Mouse (Mus musculus): ENCODE measurements at regions not wholly inside any gene's neighbourhood (a gene's known extent, or its start where the extent isn't known, plus 50 kb on each side); places are given as distances from the start of the nearest gene placed in this dataset.
"Not testable (repeated sequence)": the region's sequence is repeated elsewhere in the genome, so short reads cannot be mapped to it uniquely, and the experiment has no call there.

DNA sequence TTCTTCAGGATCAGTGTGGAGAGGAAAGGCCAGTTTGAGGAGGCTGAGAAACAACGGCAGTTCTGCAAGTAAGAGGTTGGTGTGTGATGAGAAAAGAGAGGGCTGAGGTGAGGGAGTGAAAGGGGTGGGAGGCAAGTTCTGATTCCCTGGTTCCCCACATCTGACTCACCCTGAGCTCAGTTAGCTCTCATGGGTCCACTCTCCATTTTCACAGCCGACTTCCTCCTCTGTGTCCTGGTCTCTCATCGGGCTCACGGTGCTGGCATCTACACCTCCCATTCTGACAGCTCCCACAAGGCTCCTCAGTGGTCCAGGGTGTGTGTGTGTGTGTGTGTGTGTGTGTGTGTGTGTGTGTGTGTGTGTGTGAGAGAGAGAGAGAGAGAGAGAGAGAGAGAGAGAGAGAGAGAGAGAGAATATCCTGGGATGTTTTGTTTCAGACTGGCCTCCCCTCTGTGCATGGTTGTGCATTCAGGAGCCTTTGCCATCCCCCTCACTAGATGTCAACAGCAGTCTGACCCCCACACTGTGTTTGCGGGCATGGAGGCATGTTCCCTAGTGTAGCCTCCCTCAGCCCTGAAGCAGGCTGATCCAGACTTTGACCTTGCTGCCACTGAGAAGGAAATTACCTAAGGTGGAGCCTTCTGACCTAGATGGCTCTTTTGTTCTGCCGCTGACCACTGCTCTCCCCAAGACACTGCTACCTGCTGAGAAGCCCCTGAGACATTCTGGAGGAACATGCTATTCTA is 296.9 kb downstream of the 4933412E24Rik start:
- TF ChIP-seq CTCF (IDR thresholded peaks at IDR 0.05; ENCODE audit: low read depth); EP300 (optimal IDR thresholded peaks at IDR 0.05): not testable (repeated sequence)

Measured in stomach, postnatal 0 days (tissue).